Mouse (Mus musculus) myocyte (in vitro differentiated cells): ENCODE data around the gene Arhgef16.

Experiments
- MAX ChIP-seq: IDR thresholded peaks from one replicate; pipeline ENCODE4 v1.6.1; 2011; ENCODE audit warnings: low read depth, mild to moderate bottlenecking, control low read depth
- POLR2A ChIP-seq: IDR thresholded peaks from one replicate; pipeline ENCODE4 v1.6.1; 2011; ENCODE audit warnings: low read depth, mild to moderate bottlenecking, control low read depth, moderate library complexity; ENCODE audit not compliant: insufficient read length

GRCm38 (mm10) chr4:154247207-154248091 is 54.0 kb downstream of the Arhgef16 start:
- TF ChIP-seq POLR2A (no peak), MAX (no peak)
